Mouse (Mus musculus) left cerebral cortex, postnatal 10 days (tissue): ENCODE data around the gene Bod1l. TPM values are rescaled to one million over a fixed set of nuclear protein-coding genes. Genes with fewer than 3 reads are reported as not detected.
A peak's percentile ranks its signal among the peaks of the same experiment; 100 is the strongest.

Experiments
- DNase-seq, 2 experiments: peaks; one replicate each; pipeline ENCODE4 v3.0.0; 2021 to 2022; ENCODE audit warnings: low spot score in 2 of 2, mixed read lengths in 1 of 2; ENCODE audit errors: extremely low spot score in 1 of 2
- intact Hi-C: fragments of 180-260 bp; cut with DNase I; formaldehyde crosslinking; loops from one replicate; pipeline ENCODE4 v1.15.1; 2025
- total RNA-seq, 2 experiments: library from RNA; stranded (reverse); gene quantifications; 2 replicates each; pipeline ENCODE4 v1.2.3; 2021

Gene Bod1l
- total RNA-seq: 10 to 100 TPM; 32.8 to 33.3 TPM

- intact Hi-C loops: no loop called here
- DNase-seq: peak; percentile 96 to 97
Measured at GRCm38 (mm10) chr5:41844147-41844529, at the start of gene Bod1l. Gene Bod1l (minus strand): TSS chr5:41844315.

GRCm38 (mm10) chr5:41893351-41893750, 49.2 kb upstream of the Bod1l start:
- no peak for DNase-seq
- intact Hi-C loops: no loop called here

GRCm38 (mm10) chr5:41890871-41891270, 46.8 kb upstream of the Bod1l start:
- intact Hi-C loops: no loop called here
- no peak for DNase-seq

- DNase-seq: no peak
- intact Hi-C loops: loop anchor here (5.0 to 10.0 kb wide), 3 partner anchors 1348 to 1745 kb away; no protein-coding TSS in a partner anchor
Measured at GRCm38 (mm10) chr5:41889245-41889849, 45.2 kb upstream of the Bod1l start.

- intact Hi-C loops: loop anchor here (5.0 to 10.0 kb wide), 3 partner anchors 1348 to 1746 kb away; no protein-coding TSS in a partner anchor
- peak in 1 of 2 experiments; percentile 49 for DNase-seq
Measured at GRCm38 (mm10) chr5:41888834-41889233, 44.7 kb upstream of the Bod1l start.

- intact Hi-C loops: loop anchor here (5.0 to 10.0 kb wide), 3 partner anchors 1350 to 1747 kb away; no protein-coding TSS in a partner anchor
- DNase-seq: peak; percentile 63 to 80
Measured at GRCm38 (mm10) chr5:41887738-41888137, 43.6 kb upstream of the Bod1l start.

- intact Hi-C loops: loop anchor here (10.0 kb wide), 1 partner anchor 1750 kb away; no protein-coding TSS in a partner anchor
- peak; percentile 18 to 67 for DNase-seq
Measured at GRCm38 (mm10) chr5:41884563-41884962, 40.4 kb upstream of the Bod1l start.

GRCm38 (mm10) chr5:41871164-41871563, 27.0 kb upstream of the Bod1l start:
- intact Hi-C loops: no loop called here

GRCm38 (mm10) chr5:41855781-41856180, 11.7 kb upstream of the Bod1l start:
- intact Hi-C loops: no loop called here
- no peak for DNase-seq

More at GRCm38 (mm10) chr5:41871164-41871563, 27.0 kb upstream of the Bod1l start:
- peak in 1 of 2 experiments; percentile 42 for DNase-seq

GRCm38 (mm10) chr5:41845558-41845937, 1.4 kb upstream of the Bod1l start:
- intact Hi-C loops: no loop called here
- no peak for DNase-seq

- no peak for DNase-seq
- intact Hi-C loops: no loop called here
Measured at GRCm38 (mm10) chr5:41844820-41845557, 874 bp upstream of the Bod1l start.

GRCm38 (mm10) chr5:41843419-41844146, 532 bp downstream of the Bod1l start:
- no peak for DNase-seq
- intact Hi-C loops: no loop called here

GRCm38 (mm10) chr5:41842681-41843080, 1.4 kb downstream of the Bod1l start:
- DNase-seq: peak in 1 of 2 experiments; percentile 61
- intact Hi-C loops: no loop called here

- DNase-seq: no peak
- intact Hi-C loops: no loop called here
Measured at GRCm38 (mm10) chr5:41841735-41842134, 2.4 kb downstream of the Bod1l start.

GRCm38 (mm10) chr5:41830100-41830499, 14.0 kb downstream of the Bod1l start:
- no peak for DNase-seq
- intact Hi-C loops: no loop called here

GRCm38 (mm10) chr5:41821158-41821557, 23.0 kb downstream of the Bod1l start:
- intact Hi-C loops: no loop called here
- DNase-seq: no peak

GRCm38 (mm10) chr5:41820530-41820929, 23.6 kb downstream of the Bod1l start:
- intact Hi-C loops: no loop called here

GRCm38 (mm10) chr5:41812516-41812915, 31.6 kb downstream of the Bod1l start:
- intact Hi-C loops: no loop called here
- DNase-seq: no peak

More at GRCm38 (mm10) chr5:41820530-41820929, 23.6 kb downstream of the Bod1l start:
- DNase-seq: no peak

GRCm38 (mm10) chr5:41811279-41811678, 32.8 kb downstream of the Bod1l start:
- intact Hi-C loops: no loop called here
- no peak for DNase-seq
